Mouse (Mus musculus) cerebellum, postnatal 10 days (tissue): ENCODE data around the gene Ppm1a.
A peak's percentile ranks its signal among the peaks of the same experiment; 100 is the strongest.

Experiments used
- DNase-seq, 2 experiments: peaks; one replicate each; pipeline ENCODE4 v3.0.0; 2021; ENCODE audit warnings: mixed read lengths in 2 of 2

Ppm1a gene

DNA sequence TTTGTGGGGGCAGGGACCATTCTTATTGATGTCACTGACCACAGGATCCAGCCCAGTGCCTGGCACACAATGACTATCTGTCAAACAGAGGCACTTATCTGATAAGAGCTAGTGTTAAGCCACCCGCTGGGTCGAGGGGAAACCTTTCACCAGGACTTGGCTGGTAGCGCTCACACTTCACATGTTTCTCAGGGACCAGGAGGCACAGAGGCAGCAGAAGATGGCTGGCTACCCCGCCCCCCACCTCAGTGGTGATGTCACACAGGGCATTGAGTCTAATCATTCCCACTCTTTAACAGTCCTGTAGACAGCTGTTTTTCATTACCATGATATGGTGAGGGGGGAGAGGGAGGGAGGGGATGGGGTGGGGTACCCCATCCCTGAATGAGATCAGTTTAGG is at the start of gene Ppm1a:
Gene Ppm1a (plus strand): TSS at position 370 of the 400 bp plus-strand sequence.
- DNase-seq: peak; percentile 77 to 78

DNA sequence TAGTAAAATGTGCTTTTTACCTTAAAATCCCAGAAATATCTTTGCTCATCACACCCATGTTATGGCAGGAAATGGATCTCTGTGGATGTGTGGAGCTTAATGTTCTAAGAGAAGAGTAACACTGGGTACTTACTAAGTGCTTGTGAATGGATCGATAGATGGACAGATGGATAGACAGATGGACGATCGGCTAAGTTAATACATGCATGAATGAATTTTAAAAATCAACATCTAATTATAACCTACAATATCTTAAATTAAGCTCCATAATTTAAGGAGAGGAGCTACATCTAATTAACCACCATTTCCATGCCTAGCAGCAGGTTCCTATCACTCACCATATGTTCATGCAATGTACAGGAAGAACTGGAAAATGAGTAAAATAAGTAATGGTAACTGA is 47.3 kb upstream of the Ppm1a start:
- no peak for DNase-seq

DNA sequence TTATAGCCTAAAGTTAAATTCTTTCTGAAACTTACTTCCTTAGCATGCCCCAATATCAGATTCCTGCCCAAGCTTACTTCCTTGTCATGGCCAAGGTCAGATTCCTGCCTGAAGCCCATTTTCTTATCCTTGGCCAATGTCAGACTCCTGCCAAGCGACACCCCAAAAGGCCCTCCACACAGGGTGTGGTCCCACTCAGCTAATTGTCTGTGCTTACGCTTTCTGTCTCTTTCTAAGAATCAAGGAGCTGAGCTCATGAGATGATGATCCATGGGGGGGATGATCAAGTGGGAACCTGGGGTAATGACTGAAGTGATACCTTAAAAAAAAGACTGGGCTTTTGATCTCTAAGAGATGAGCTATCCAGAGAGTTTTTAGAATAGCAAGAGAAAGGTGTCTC is 42.4 kb upstream of the Ppm1a start:
- DNase-seq: no peak

- no peak for DNase-seq
Observed at GRCm38 (mm10) chr12:72715846-72716245, 41.4 kb upstream of the Ppm1a start.

DNA sequence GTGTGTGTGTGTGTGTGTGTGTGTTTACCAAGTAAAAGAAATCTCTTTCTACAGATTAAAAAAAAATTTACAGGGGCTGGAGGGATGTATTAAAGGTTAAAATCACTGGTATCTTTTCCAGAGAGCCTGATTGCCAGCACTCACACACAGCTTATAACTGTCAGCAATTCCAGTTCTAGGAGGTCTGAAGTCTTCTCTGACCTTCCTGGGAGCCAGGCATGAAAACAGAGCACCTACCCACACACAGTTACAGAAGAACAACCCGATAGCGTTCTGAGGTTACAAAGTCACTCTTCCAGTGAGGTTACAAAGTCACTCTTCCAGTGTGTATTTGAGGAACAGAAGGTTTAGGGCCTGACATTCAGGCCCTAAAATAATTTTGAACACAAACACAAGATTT is 38.2 kb upstream of the Ppm1a start:
- DNase-seq: no peak

- peak; percentile 20 to 26 for DNase-seq
Observed at GRCm38 (mm10) chr12:72719452-72720087, 37.7 kb upstream of the Ppm1a start.

GRCm38 (mm10) chr12:72721710-72722109 is 35.5 kb upstream of the Ppm1a start:
- no peak for DNase-seq

DNA sequence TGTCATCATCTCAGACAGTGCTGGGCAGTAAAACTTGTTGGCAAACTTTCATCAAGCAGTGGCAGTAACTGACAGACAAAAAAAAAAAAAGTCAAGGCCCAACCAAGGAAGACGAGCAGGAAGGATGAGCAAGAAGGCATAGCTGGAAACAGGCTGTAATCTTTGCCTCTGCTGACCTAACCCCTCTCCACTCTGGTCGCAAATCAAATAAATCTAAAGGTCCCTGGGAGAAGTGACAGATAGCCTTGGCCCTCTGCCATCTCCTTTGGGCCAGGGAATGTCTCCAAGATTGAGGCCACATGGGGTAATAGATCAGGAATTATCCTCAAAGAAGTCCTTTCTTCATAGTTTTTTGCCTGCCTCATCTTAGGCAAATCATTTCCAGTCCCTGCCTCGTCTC is 33.3 kb upstream of the Ppm1a start:
- DNase-seq: peak; percentile 52 to 54

- DNase-seq: no peak
Observed at GRCm38 (mm10) chr12:72727021-72727420, 30.2 kb upstream of the Ppm1a start.

- DNase-seq: no peak
Observed at GRCm38 (mm10) chr12:72727611-72728010, 29.6 kb upstream of the Ppm1a start.

DNA sequence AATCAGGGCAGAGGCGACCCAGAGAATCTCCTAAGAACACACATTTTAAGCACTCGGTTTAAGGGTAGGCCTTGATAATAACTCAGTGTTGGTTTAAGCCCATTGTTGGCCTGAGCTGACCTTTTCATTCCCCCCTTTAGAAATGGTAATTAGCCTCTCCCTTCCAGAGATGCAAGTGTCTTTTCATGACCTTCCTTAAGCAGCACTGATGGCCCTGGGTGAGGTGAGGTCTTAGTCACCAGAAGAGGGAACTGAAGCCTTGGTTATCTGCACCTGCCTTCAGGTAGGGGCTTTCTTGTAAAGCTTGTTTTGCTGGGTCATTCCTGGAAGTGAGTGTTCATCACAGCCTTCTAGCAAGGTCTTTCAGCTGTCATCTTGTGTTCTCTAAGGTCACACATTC is 23.1 kb upstream of the Ppm1a start:
- no peak for DNase-seq

- DNase-seq: peak; percentile 29 to 34
Observed at GRCm38 (mm10) chr12:72741176-72741575, 16.1 kb upstream of the Ppm1a start.

- no peak for DNase-seq
Observed at GRCm38 (mm10) chr12:72744803-72745360, 12.4 kb upstream of the Ppm1a start.

DNA sequence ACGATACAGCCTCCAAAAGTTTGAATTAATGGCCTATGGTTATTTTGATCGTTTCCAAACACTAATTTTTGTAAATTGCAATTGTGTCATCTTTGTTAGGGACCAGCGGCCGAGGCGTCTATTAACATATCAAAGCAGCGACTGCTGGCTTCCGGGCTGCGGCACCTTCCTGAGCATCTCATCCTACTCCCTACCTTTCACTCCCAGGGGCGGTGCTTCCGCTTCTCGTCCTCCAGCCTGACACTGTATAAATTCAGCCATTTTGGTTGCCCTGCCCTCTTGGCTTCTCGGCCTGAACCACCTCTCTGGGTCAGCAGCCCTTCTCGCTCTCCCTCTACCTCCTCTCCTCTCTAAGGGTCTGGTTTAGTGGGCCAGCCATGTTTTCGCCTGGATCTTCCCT is 11.8 kb upstream of the Ppm1a start:
- DNase-seq: no peak

DNA sequence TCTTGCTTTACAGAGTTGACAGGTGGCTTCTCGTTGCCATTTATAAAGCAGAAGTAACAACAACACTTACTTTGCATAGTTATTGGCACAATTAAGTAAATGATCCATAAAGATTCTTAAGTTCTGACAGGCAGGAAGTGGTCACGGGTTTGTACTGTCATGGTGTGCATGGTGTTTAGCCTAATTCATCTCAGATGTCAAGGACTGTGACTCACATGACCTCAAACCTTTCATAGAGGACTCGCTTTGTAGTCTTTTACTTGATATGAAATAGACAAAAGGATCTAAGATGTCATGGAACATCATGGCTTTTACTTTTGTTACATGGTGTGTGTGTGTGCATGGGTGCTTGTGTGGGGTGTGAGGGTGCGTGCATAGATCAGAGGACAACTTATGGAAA is 8.9 kb upstream of the Ppm1a start:
- DNase-seq: no peak

DNA sequence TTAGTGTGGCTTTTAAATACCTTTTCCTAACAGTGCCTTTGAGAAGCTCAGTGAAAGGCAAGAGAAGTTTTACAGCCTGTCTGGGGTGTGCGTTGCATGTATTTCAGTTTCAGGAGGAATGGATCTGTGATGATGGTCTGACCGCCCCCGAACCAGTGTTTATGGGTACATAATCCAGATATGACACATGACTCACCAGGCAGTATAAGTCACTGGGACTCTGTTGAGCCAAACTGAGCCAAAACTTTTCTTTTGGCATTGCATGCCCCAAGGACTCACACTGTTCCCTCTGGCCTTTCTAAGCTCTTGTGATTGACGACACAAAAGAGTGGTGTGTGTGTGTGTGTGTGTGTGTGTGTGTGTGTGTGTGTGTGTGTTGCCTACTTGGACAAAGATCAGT is 8.4 kb upstream of the Ppm1a start:
- no peak for DNase-seq

- DNase-seq: no peak
Observed at GRCm38 (mm10) chr12:72749500-72749899, 7.8 kb upstream of the Ppm1a start.

DNA sequence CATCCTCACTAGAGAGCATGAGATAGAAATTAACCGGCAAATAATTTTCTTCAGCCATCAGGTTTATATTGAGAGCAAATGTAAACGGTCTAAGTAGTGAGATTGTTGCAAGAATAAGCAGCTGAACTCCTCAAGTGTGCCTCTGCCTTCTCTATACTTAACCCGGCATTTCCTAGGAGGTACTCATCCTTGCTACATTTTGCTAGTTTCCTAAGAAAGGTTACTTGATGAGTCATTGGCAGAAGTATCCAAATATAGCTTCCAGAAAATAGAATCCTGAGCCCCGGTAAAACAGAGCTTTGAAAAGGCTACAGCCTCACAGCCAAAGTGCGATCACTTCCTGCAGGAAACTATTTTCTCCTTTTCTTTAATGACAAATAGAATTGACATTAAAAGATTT is 7.2 kb upstream of the Ppm1a start:
- no peak for DNase-seq

- no peak for DNase-seq
Observed at GRCm38 (mm10) chr12:72750606-72751005, 6.6 kb upstream of the Ppm1a start.

GRCm38 (mm10) chr12:72757596-72757995 is 341 bp downstream of the Ppm1a start:
- DNase-seq: peak; percentile 72 to 80

GRCm38 (mm10) chr12:72759956-72760355 is 2.7 kb downstream of the Ppm1a start:
- no peak for DNase-seq

GRCm38 (mm10) chr12:72760376-72761229 is 3.3 kb downstream of the Ppm1a start:
- peak; percentile 99 for DNase-seq

- DNase-seq: no peak
Observed at GRCm38 (mm10) chr12:72761230-72761648, 4.0 kb downstream of the Ppm1a start.

GRCm38 (mm10) chr12:72761649-72762261 is 4.5 kb downstream of the Ppm1a start:
- DNase-seq: peak; percentile 76 to 80
